Mouse (Mus musculus): Measurements from ENCODE around the gene Egfl8.

DNA sequence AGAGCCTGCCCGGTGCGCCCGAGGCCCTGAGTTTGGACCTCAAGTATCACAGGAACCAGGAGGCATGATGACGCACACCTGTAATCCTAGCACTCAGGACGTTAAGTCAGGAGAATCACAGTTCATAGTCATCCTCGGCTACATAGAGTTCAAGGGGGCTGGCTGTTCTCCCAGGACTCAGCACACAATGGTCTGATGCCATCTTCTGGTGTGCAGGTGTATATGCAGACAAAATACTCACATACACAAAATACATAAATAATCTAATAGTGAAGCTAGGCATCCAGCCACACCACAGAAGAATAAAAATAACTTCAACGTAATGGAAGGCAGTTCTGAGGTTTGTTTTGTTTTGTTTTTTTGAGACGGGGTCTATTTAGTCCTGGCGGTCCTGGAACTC is 7.4 kb upstream of the Egfl8 start:
- TF ChIP-seq CTCF (IDR thresholded peaks at IDR 0.05; ENCODE audit: low read depth): peak; percentile 53
- no peak for TF ChIP-seq EP300 (optimal IDR thresholded peaks at IDR 0.05)

Measured in stomach, postnatal 0 days (tissue).